Mouse (Mus musculus): Measurements from ENCODE around the gene Gm11492. TPM values are rescaled to one million over a fixed set of nuclear protein-coding genes. Genes with fewer than 3 reads are reported as not detected.

The Gm11492 gene
- polyA plus RNA-seq, 1 experiment = not detected

DNA sequence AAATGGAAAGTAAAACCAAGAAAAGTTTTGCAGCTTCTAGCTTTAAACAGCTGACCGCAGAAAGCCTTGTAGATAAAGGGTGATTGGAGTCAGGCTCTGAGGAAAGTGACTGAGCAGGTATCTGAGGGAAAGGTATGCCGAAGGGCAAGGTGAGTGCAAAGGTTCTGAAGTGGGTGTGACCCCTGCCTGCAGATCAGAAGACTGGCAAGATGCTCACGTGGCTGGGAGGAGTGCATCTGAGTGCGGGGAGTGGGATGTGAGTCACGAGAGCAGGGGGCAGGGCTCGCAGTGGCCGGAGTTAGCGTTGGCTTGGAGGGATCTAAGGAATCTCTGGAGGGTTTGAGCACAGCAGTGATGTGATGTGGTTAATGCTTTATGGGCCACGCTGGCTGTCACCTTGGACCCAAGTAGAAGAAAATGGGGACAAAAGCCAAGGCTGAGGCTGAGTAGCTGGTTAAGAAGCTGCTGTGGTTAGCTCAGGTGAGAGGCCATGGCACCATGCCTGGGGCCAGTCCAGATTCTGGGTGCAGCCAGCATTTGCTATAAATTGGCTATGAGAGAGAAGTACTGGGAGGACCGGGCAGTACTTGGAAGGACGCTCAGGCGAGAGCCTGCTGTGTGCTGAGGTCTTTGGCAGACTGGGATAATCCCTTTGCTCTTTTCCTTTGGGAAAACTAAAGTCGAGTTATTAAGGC is 33.1 kb downstream of the Gm11492 start:
- H3K36me3 ChIP-seq (ENCODE audit: control insufficient read depth, insufficient read depth, low read length, poor library complexity, severe bottlenecking) = peaks cover 36% of the 10 kb centered on the region
- no peaks in the 10 kb centered on the region for H3K27me3 ChIP-seq (ENCODE audit: control insufficient read depth, insufficient read depth, low read length, poor library complexity, severe bottlenecking)
- no peak overlapping the region for H3K9ac ChIP-seq (ENCODE audit: low read depth, poor library complexity, severe bottlenecking)
- no peak overlapping the region for H3K27ac ChIP-seq (ENCODE audit: insufficient read depth, low read length)
- no peaks in the 10 kb centered on the region for H3K4me1 ChIP-seq (ENCODE audit: control insufficient read depth, insufficient read depth, low read length)
- no peaks in the 10 kb centered on the region for H3K9me3 ChIP-seq (replicated peaks; ENCODE audit: control insufficient read depth, insufficient read depth, low read length, poor library complexity, severe bottlenecking)
- no peak overlapping the region for H3K4me3 ChIP-seq (ENCODE audit: low read depth, low read length)
- TF ChIP-seq POLR2A (IDR thresholded peaks at IDR 0.05; ENCODE audit: insufficient read depth, low read length) (no peak), CTCF (IDR thresholded peaks at IDR 0.05; ENCODE audit: low read depth, low read length) (no peak), EP300 (IDR thresholded peaks at IDR 0.05; ENCODE audit: insufficient read depth, low read depth, low read length) (no peak)

DNA sequence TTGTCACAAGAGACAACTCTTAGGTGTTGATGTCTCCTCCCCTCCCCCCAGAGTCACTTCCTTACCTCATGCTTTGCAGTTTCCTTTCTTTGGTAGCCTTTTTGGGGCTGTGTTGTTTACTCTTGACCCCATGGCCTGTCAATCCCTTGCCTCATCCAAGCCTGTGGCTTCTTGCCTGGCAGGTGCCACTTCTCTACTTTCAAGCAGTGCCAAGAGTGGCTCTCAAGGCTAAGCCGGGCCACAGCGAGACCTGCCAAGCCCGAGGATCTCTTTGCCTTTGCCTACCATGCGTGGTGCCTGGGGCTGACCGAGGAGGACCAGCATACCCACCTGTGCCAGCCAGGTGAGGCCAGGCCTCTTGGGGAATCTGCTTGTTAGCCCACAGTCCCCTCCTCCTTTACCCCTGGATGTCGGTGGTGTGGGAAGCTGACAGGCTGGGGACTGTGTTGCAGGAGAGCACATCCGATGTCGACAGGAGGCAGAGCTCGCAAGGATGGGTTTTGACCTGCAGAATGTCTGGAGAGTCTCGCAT is 33.9 kb downstream of the Gm11492 start:
- H3K27ac ChIP-seq (ENCODE audit: insufficient read depth, low read length) = no peak overlapping the region
- H3K36me3 ChIP-seq (ENCODE audit: control insufficient read depth, insufficient read depth, low read length, poor library complexity, severe bottlenecking) = peaks cover 45% of the 10 kb centered on the region
- no peak overlapping the region for H3K9ac ChIP-seq (ENCODE audit: low read depth, poor library complexity, severe bottlenecking)
- no peaks in the 10 kb centered on the region for H3K9me3 ChIP-seq (replicated peaks; ENCODE audit: control insufficient read depth, insufficient read depth, low read length, poor library complexity, severe bottlenecking)
- H3K27me3 ChIP-seq (ENCODE audit: control insufficient read depth, insufficient read depth, low read length, poor library complexity, severe bottlenecking) = no peaks in the 10 kb centered on the region
- TF ChIP-seq POLR2A (IDR thresholded peaks at IDR 0.05; ENCODE audit: insufficient read depth, low read length) (no peak), CTCF (IDR thresholded peaks at IDR 0.05; ENCODE audit: low read depth, low read length) (no peak), EP300 (IDR thresholded peaks at IDR 0.05; ENCODE audit: insufficient read depth, low read depth, low read length) (no peak)
- no peaks in the 10 kb centered on the region for H3K4me1 ChIP-seq (ENCODE audit: control insufficient read depth, insufficient read depth, low read length)
- no peak overlapping the region for H3K4me3 ChIP-seq (ENCODE audit: low read depth, low read length)

- peaks cover 53% of the 10 kb centered on the region for H3K36me3 ChIP-seq (ENCODE audit: control insufficient read depth, insufficient read depth, low read length, poor library complexity, severe bottlenecking)
- no peak for TF ChIP-seq CTCF (IDR thresholded peaks at IDR 0.05; ENCODE audit: low read depth, low read length)
- TF ChIP-seq POLR2A (IDR thresholded peaks at IDR 0.05; ENCODE audit: insufficient read depth, low read length) = no peak
- TF ChIP-seq EP300 (IDR thresholded peaks at IDR 0.05; ENCODE audit: insufficient read depth, low read depth, low read length) = no peak
Measured at GRCm38 (mm10) chr11:87602234-87602633, 35.8 kb downstream of the Gm11492 start.

DNA sequence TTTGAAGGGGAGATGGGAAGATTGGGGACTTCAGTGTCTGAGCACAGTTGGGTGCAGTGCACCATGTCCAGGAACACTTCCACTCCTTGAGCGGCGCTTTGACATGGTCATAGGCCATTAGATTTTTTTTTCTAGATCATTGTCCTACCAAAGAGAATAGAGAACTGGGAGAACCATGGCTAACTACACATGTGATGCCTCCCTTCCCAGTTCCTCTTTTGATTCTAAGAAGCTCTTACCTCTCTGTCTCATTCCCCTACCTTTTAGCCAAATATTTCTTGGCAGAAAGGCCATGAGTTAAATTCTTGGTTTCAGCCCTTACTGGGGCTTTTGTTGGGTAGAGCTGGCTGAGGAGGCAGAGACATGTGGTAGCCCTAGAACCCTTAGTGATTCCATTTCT is 37.1 kb downstream of the Gm11492 start:
- TF ChIP-seq POLR2A (IDR thresholded peaks at IDR 0.05; ENCODE audit: insufficient read depth, low read length) = no peak
- no peak for TF ChIP-seq EP300 (IDR thresholded peaks at IDR 0.05; ENCODE audit: insufficient read depth, low read depth, low read length)
- no peak for TF ChIP-seq CTCF (IDR thresholded peaks at IDR 0.05; ENCODE audit: low read depth, low read length)
- no peak overlapping the region for H3K27ac ChIP-seq (ENCODE audit: insufficient read depth, low read length)

More at GRCm38 (mm10) chr11:87602234-87602633, 35.8 kb downstream of the Gm11492 start:
- Histone ChIP-seq H3K4me1 (ENCODE audit: control insufficient read depth, insufficient read depth, low read length) (no peaks in the 10 kb centered on the region), H3K4me3 (ENCODE audit: low read depth, low read length) (no peak overlapping the region), H3K9ac (ENCODE audit: low read depth, poor library complexity, severe bottlenecking) (no peak overlapping the region), H3K27ac (ENCODE audit: insufficient read depth, low read length) (no peak overlapping the region), H3K27me3 (ENCODE audit: control insufficient read depth, insufficient read depth, low read length, poor library complexity, severe bottlenecking) (no peaks in the 10 kb centered on the region), H3K9me3 (replicated peaks; ENCODE audit: control insufficient read depth, insufficient read depth, low read length, poor library complexity, severe bottlenecking) (no peaks in the 10 kb centered on the region)

DNA sequence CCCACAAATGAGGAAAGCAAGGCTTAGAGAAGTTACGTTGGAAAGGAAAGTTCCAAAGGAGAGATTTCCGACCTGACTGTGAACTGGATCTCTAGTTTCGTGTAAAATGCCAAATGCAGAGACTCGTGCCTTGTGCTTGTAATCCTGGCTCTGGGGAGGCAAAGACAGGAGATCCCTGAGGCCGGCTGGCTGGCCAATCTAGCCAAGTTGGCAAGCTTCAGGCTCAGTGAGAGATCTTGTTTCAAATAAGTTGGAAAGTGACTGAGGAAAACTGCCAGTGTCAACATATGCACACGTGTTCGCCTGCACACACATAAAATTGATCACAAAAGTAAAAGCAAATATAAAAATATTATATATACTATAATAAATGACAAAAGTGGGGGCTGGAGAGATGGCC is 42.8 kb downstream of the Gm11492 start:
- no peaks in the 10 kb centered on the region for H3K9me3 ChIP-seq (replicated peaks; ENCODE audit: control insufficient read depth, insufficient read depth, low read length, poor library complexity, severe bottlenecking)
- no peak overlapping the region for H3K4me3 ChIP-seq (ENCODE audit: low read depth, low read length)
- TF ChIP-seq EP300 (IDR thresholded peaks at IDR 0.05; ENCODE audit: insufficient read depth, low read depth, low read length) (no peak), POLR2A (IDR thresholded peaks at IDR 0.05; ENCODE audit: insufficient read depth, low read length) (no peak), CTCF (IDR thresholded peaks at IDR 0.05; ENCODE audit: low read depth, low read length) (no peak)
- no peak overlapping the region for H3K9ac ChIP-seq (ENCODE audit: low read depth, poor library complexity, severe bottlenecking)
- H3K4me1 ChIP-seq (ENCODE audit: control insufficient read depth, insufficient read depth, low read length) = no peaks in the 10 kb centered on the region
- peaks cover 62% of the 10 kb centered on the region for H3K36me3 ChIP-seq (ENCODE audit: control insufficient read depth, insufficient read depth, low read length, poor library complexity, severe bottlenecking)
- H3K27ac ChIP-seq (ENCODE audit: insufficient read depth, low read length) = no peak overlapping the region
- H3K27me3 ChIP-seq (ENCODE audit: control insufficient read depth, insufficient read depth, low read length, poor library complexity, severe bottlenecking) = no peaks in the 10 kb centered on the region

More for the DNA sequence above, 37.1 kb downstream of the Gm11492 start:
- Histone ChIP-seq H3K4me3 (ENCODE audit: low read depth, low read length) (no peak overlapping the region), H3K9ac (ENCODE audit: low read depth, poor library complexity, severe bottlenecking) (no peak overlapping the region), H3K4me1 (ENCODE audit: control insufficient read depth, insufficient read depth, low read length) (no peaks in the 10 kb centered on the region), H3K9me3 (replicated peaks; ENCODE audit: control insufficient read depth, insufficient read depth, low read length, poor library complexity, severe bottlenecking) (no peaks in the 10 kb centered on the region), H3K27me3 (ENCODE audit: control insufficient read depth, insufficient read depth, low read length, poor library complexity, severe bottlenecking) (no peaks in the 10 kb centered on the region), H3K36me3 (ENCODE audit: control insufficient read depth, insufficient read depth, low read length, poor library complexity, severe bottlenecking) (peaks cover 43% of the 10 kb centered on the region)

DNA sequence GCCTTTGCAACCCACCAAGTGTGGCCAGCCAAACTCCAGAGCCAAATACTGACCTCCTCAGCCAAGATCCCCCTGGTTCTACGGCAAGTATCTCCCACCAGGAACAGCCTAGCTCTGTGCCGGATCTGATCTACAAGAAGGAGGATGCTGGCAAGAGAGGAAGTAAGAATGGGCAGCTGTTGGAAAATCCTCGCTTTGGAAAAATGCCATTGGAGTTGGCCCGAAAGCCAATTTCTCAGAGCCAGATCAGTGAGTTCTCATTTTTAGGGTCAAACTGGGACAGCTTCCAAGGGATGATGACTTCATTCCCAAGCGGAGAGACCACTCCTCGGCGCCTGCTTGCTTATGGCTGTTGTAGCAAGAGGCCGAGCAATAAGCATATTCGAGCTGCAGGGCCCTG is 45.1 kb downstream of the Gm11492 start:
- Histone ChIP-seq H3K9ac (ENCODE audit: low read depth, poor library complexity, severe bottlenecking) (no peak overlapping the region), H3K4me3 (ENCODE audit: low read depth, low read length) (no peak overlapping the region), H3K27ac (ENCODE audit: insufficient read depth, low read length) (no peak overlapping the region), H3K27me3 (ENCODE audit: control insufficient read depth, insufficient read depth, low read length, poor library complexity, severe bottlenecking) (no peaks in the 10 kb centered on the region), H3K4me1 (ENCODE audit: control insufficient read depth, insufficient read depth, low read length) (no peaks in the 10 kb centered on the region), H3K36me3 (ENCODE audit: control insufficient read depth, insufficient read depth, low read length, poor library complexity, severe bottlenecking) (peaks cover 49% of the 10 kb centered on the region), H3K9me3 (replicated peaks; ENCODE audit: control insufficient read depth, insufficient read depth, low read length, poor library complexity, severe bottlenecking) (no peaks in the 10 kb centered on the region)
- TF ChIP-seq CTCF (IDR thresholded peaks at IDR 0.05; ENCODE audit: low read depth, low read length) (no peak), POLR2A (IDR thresholded peaks at IDR 0.05; ENCODE audit: insufficient read depth, low read length) (no peak), EP300 (IDR thresholded peaks at IDR 0.05; ENCODE audit: insufficient read depth, low read depth, low read length) (no peak)
